Mouse (Mus musculus): ENCODE data around the gene Ppfia2. TPM values are rescaled to one million over a fixed set of nuclear protein-coding genes. Genes with fewer than 3 reads are reported as not detected.

Gene Ppfia2
- total and polyA plus RNA-seq, 2 experiments from 2014 or later, result 31.4 to 63.5 TPM

DNA sequence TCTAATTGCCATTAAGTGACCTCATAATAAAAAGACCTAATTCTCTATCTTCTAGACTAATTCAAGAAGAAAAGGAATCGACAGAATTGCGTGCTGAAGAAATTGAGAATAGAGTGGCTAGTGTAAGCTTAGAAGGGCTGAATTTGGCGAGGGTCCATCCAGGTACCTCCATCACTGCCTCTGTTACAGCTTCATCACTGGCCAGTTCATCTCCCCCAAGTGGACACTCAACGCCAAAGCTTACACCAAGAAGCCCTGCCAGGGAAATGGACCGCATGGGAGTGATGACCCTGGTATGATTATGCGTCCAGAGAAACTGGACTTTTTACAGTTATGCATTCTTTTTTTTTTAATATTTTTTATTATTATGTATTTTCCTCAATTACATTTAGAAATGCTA is 388.0 kb downstream of the Ppfia2 start:
- no peak for ATAC-seq (ENCODE audit: low FRiP score)
- Histone ChIP-seq H3K27ac (ENCODE audit: low read depth, low read length) (no peak overlapping the region), H3K9me3 (ENCODE audit: low read length) (no peaks in the 10 kb centered on the region), H3K4me2 (ENCODE audit: low read depth, low read length, poor library complexity, severe bottlenecking) (no peak overlapping the region), H3K4me1 (ENCODE audit: insufficient read depth, low read length) (no peaks in the 10 kb centered on the region), H3K9ac (replicated peaks; ENCODE audit: low read length, poor library complexity, severe bottlenecking) (no peak overlapping the region), H3K27me3 (ENCODE audit: insufficient read depth, low read length) (no peaks in the 10 kb centered on the region), H3K36me3 (ENCODE audit: insufficient read depth, low read length) (0 out of 2 replicates have a peak, but pooled peaks cover 2% of the 10 kb centered on the region), H3K4me3 (ENCODE audit: low read depth, low read length) (no peak overlapping the region)
- WGBS, result 83% methylated on average over 6 of the region's 6 CpGs
- TF ChIP-seq CTCF (IDR thresholded peaks at IDR 0.05), result no peak
- no peak for DNase-seq (ENCODE audit: low spot score)

GRCm38 (mm10) chr10:106870233-106870632 is 400.1 kb downstream of the Ppfia2 start:
- Histone ChIP-seq H3K27me3 (ENCODE audit: insufficient read depth, low read length) (no peaks in the 10 kb centered on the region), H3K4me3 (ENCODE audit: low read depth, low read length) (no peak overlapping the region), H3K9me3 (ENCODE audit: low read length) (no peaks in the 10 kb centered on the region), H3K4me2 (ENCODE audit: low read depth, low read length, poor library complexity, severe bottlenecking) (no peak overlapping the region), H3K36me3 (ENCODE audit: insufficient read depth, low read length) (no peaks in the 10 kb centered on the region), H3K27ac (ENCODE audit: low read depth, low read length) (no peak overlapping the region), H3K9ac (replicated peaks; ENCODE audit: low read length, poor library complexity, severe bottlenecking) (no peak overlapping the region), H3K4me1 (ENCODE audit: insufficient read depth, low read length) (no peaks in the 10 kb centered on the region)
- no peak for TF ChIP-seq CTCF (IDR thresholded peaks at IDR 0.05)
- ATAC-seq (ENCODE audit: low FRiP score), result no peak
- DNase-seq (ENCODE audit: low spot score), result no peak
- WGBS, result 83% methylated on average over 4 of the region's 4 CpGs

GRCm38 (mm10) chr10:106871847-106872246 is 401.7 kb downstream of the Ppfia2 start:
- Histone ChIP-seq H3K9ac (replicated peaks; ENCODE audit: low read length, poor library complexity, severe bottlenecking) (no peak overlapping the region), H3K27ac (ENCODE audit: low read depth, low read length) (no peak overlapping the region), H3K4me1 (ENCODE audit: insufficient read depth, low read length) (no peaks in the 10 kb centered on the region), H3K4me2 (ENCODE audit: low read depth, low read length, poor library complexity, severe bottlenecking) (no peak overlapping the region), H3K36me3 (ENCODE audit: insufficient read depth, low read length) (no peaks in the 10 kb centered on the region), H3K9me3 (ENCODE audit: low read length) (no peaks in the 10 kb centered on the region), H3K27me3 (ENCODE audit: insufficient read depth, low read length) (no peaks in the 10 kb centered on the region), H3K4me3 (ENCODE audit: low read depth, low read length) (no peak overlapping the region)
- no peak for DNase-seq (ENCODE audit: low spot score)
- ATAC-seq (ENCODE audit: low FRiP score), result no peak
- WGBS, result 87% methylated on average over 3 of the region's 3 CpGs
- no peak for TF ChIP-seq CTCF (IDR thresholded peaks at IDR 0.05)

DNA sequence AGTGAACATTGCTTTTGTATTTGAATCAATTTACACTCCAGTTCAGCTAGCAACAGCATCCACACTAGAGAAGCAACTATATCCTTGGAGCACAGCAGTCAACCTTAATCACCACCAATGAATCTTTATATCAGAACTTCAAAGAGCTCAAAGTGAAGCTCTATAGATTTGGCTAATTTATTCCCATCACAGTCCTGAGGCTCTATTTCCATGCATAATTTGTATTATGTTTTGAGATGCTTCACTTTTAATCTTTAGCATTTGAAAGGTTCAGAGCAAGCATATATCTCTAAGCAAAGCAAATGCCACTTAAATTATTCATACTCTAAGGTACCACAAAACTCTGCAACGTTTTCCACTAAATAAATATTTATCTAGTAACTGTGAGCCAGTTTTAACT is 402.6 kb downstream of the Ppfia2 start:
- Histone ChIP-seq H3K9me3 (ENCODE audit: low read length) (no peaks in the 10 kb centered on the region), H3K4me1 (ENCODE audit: insufficient read depth, low read length) (no peaks in the 10 kb centered on the region), H3K9ac (replicated peaks; ENCODE audit: low read length, poor library complexity, severe bottlenecking) (no peak overlapping the region), H3K27ac (ENCODE audit: low read depth, low read length) (no peak overlapping the region), H3K4me3 (ENCODE audit: low read depth, low read length) (no peak overlapping the region), H3K27me3 (ENCODE audit: insufficient read depth, low read length) (no peaks in the 10 kb centered on the region), H3K36me3 (ENCODE audit: insufficient read depth, low read length) (0 out of 2 replicates have a peak, but pooled peaks cover 3% of the 10 kb centered on the region), H3K4me2 (ENCODE audit: low read depth, low read length, poor library complexity, severe bottlenecking) (no peak overlapping the region)
- no peak for DNase-seq (ENCODE audit: low spot score)
- no peak for TF ChIP-seq CTCF (IDR thresholded peaks at IDR 0.05)
- ATAC-seq (ENCODE audit: low FRiP score), result 0 out of 2 replicates have a peak, but pooled peaks have one; percentile 31
- WGBS, result 22% methylated on average over 1 of the region's 1 CpGs

- no peak for ATAC-seq (ENCODE audit: low FRiP score)
- no peak for DNase-seq (ENCODE audit: low spot score)
Observed at GRCm38 (mm10) chr10:106881330-106881729, 411.2 kb downstream of the Ppfia2 start.

DNA sequence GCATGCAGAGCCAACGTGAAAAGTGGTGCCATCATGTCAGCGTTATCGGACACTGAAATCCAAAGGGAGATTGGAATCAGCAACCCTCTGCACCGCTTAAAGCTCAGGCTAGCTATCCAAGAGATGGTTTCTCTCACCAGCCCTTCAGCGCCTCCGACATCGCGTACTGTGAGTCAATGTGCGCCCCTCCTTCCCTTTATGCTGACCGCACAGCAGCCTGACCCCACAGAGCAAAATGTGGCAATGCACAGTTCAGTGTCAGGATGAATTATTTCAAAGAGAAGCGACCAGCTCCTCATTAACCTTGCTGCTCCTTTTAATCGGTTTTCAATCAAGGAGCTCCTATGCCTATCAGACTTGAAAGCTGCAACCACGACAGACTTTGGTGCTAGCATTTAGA is 426.2 kb downstream of the Ppfia2 start:
- WGBS, result 47% methylated on average over 13 of the region's 13 CpGs
- Histone ChIP-seq H3K27ac (ENCODE audit: low read depth, low read length) (no peak overlapping the region), H3K4me3 (ENCODE audit: low read depth, low read length) (no peak overlapping the region), H3K36me3 (ENCODE audit: insufficient read depth, low read length) (peaks cover 6% of the 10 kb centered on the region; the same call in 1 of the 2 replicates), H3K9me3 (ENCODE audit: low read length) (no peaks in the 10 kb centered on the region), H3K4me1 (ENCODE audit: insufficient read depth, low read length) (no peaks in the 10 kb centered on the region), H3K9ac (replicated peaks; ENCODE audit: low read length, poor library complexity, severe bottlenecking) (no peak overlapping the region), H3K27me3 (ENCODE audit: insufficient read depth, low read length) (no peaks in the 10 kb centered on the region), H3K4me2 (ENCODE audit: low read depth, low read length, poor library complexity, severe bottlenecking) (no peak overlapping the region)
- DNase-seq (ENCODE audit: low spot score), result no peak
- ATAC-seq (ENCODE audit: low FRiP score), result no peak
- no peak for TF ChIP-seq CTCF (IDR thresholded peaks at IDR 0.05)

More at GRCm38 (mm10) chr10:106881330-106881729, 411.2 kb downstream of the Ppfia2 start:
- Histone ChIP-seq H3K27ac (ENCODE audit: low read depth, low read length) (no peak overlapping the region), H3K27me3 (ENCODE audit: insufficient read depth, low read length) (no peaks in the 10 kb centered on the region), H3K4me1 (ENCODE audit: insufficient read depth, low read length) (no peaks in the 10 kb centered on the region), H3K36me3 (ENCODE audit: insufficient read depth, low read length) (0 out of 2 replicates have a peak, but pooled peaks cover 3% of the 10 kb centered on the region), H3K9me3 (ENCODE audit: low read length) (no peaks in the 10 kb centered on the region), H3K4me3 (ENCODE audit: low read depth, low read length) (no peak overlapping the region), H3K9ac (replicated peaks; ENCODE audit: low read length, poor library complexity, severe bottlenecking) (no peak overlapping the region), H3K4me2 (ENCODE audit: low read depth, low read length, poor library complexity, severe bottlenecking) (no peak overlapping the region)
- 27% methylated on average over 3 of the region's 3 CpGs for WGBS
- TF ChIP-seq CTCF (IDR thresholded peaks at IDR 0.05), result no peak
